ENCODE assay signal across 24 mouse cellular contexts in the genomic region with DNA sequence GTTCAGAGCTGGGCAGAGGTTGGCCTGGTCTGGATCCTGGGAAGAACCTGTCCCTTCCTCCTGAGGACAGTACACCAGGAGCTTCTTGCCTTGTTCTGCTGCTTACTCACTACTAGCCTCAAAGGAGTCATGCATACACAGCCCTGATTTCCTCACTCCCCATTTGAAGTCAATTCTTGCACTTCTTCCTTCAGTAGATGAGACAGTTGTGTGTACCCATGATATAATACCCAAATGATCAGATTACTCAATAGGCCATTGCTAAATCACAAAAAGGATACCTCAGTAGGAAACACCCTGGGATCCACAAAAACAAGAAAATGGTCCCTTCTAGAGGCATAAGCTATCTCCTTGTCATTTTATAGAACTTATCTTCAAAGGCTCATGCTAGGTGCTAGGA. TPM values are rescaled to one million over a fixed set of nuclear protein-coding genes. Genes with fewer than 3 reads are reported as not detected.
DNase-seq lines count a peak whose midpoint lies in the region; ATAC-seq and TF ChIP-seq lines count a peak whose summit lies in the region.
"Had no signal": no experiment of that assay in that cellular context is flagged by ENCODE, and none has a peak within 500 bp of the region (broad histone marks: within the 10 kb centered on the region; RNA-seq: fewer than 3 reads in every experiment).

No protein-coding gene starts in this region.

- ATAC-seq in liver, postnatal 0 days: no peak
- no peak for ATAC-seq in liver, embryonic 11.5 days (replicated peaks; ENCODE audit: low FRiP score)
- peak; percentile 7; the same call in 1 of the 2 replicates for ATAC-seq in megakaryocyte progenitor cell, adult 5-6 weeks (replicated peaks; ENCODE audit: poor library complexity)
- ATAC-seq: forebrain, embryonic 14.5 days; forebrain, postnatal 0 days; hindbrain, embryonic 16.5 days; intestine, embryonic 15.5 days; Patski had no signal

- no peaks in the 10 kb centered on the region for H3K27me3 ChIP-seq in liver, postnatal 0 days (ENCODE audit: insufficient read depth, low read length)
- H3K27me3 ChIP-seq in liver, embryonic 11.5 days (replicated peaks; ENCODE audit: control insufficient read depth, insufficient read depth, low read length): no peaks in the 10 kb centered on the region
- H3K27me3 ChIP-seq: embryonic facial prominence, embryonic 12.5 days; embryonic facial prominence, embryonic 15.5 days; hindbrain, embryonic 13.5 days; intestine, embryonic 15.5 days; Patski had no signal

- no peak for TF ChIP-seq EP300 in liver, postnatal 0 days (IDR thresholded peaks at IDR 0.05; ENCODE audit: low read depth)

- no peak for TF ChIP-seq CTCF in liver, postnatal 0 days (IDR thresholded peaks at IDR 0.05; ENCODE audit: low read depth)

- H3K36me3 ChIP-seq in liver, postnatal 0 days (replicated peaks; ENCODE audit: insufficient read depth, low read length): no peaks in the 10 kb centered on the region
- H3K36me3 ChIP-seq in liver, embryonic 11.5 days (ENCODE audit: control insufficient read depth, insufficient read depth, low read length): no peaks in the 10 kb centered on the region
- H3K36me3 ChIP-seq: embryonic facial prominence, embryonic 12.5 days; embryonic facial prominence, embryonic 15.5 days; G1E; hindbrain, embryonic 10.5 days; hindbrain, embryonic 13.5 days; intestine, embryonic 15.5 days had no signal

- DNase-seq in adrenal gland, adult 2 months: peak; percentile 54
- no peak for DNase-seq in adrenal gland, postnatal 4 days (ENCODE audit: low spot score in 2 of 2)
- no peak for DNase-seq in liver, postnatal 0 days
- no peak for DNase-seq in liver, embryonic 11.5 days (ENCODE audit: low spot score)
- no peak for DNase-seq in embryo, embryonic 10.5 days (ENCODE audit: low spot score)
- DNase-seq: adrenal gland, postnatal 14 days; B cell, adult 2 months; cerebellum, adult 18-20 months; cerebellum, adult 9-10 months; cerebellum, postnatal 14 days; forebrain, postnatal 0 days; gastrocnemius, postnatal 25 days; heart, postnatal 36 days had no signal

- peaks cover 27% of the 10 kb centered on the region for H3K4me1 ChIP-seq in liver, postnatal 0 days (ENCODE audit: insufficient read depth)
- H3K4me1 ChIP-seq in liver, embryonic 11.5 days (replicated peaks; ENCODE audit: control insufficient read depth, insufficient read depth, low read length): peaks cover 9% of the 10 kb centered on the region

- H3K4me2 ChIP-seq in liver, postnatal 0 days (ENCODE audit: low read depth, low read length): no peak overlapping the region
- no peak overlapping the region for H3K4me2 ChIP-seq in liver, embryonic 11.5 days
- H3K4me2 ChIP-seq: embryonic facial prominence, embryonic 12.5 days; embryonic facial prominence, embryonic 15.5 days; heart, embryonic 11.5 days; hindbrain, embryonic 13.5 days; intestine, embryonic 15.5 days had no signal

- no peak overlapping the region for H3K4me3 ChIP-seq in liver, postnatal 0 days (ENCODE audit: low read depth, low read length)
- no peak overlapping the region for H3K4me3 ChIP-seq in liver, embryonic 11.5 days (ENCODE audit: low read depth, low read length)
- H3K4me3 ChIP-seq: embryonic facial prominence, embryonic 12.5 days; embryonic facial prominence, embryonic 15.5 days; hindbrain, embryonic 10.5 days; hindbrain, embryonic 13.5 days; intestine, embryonic 15.5 days had no signal

- H3K27ac ChIP-seq in liver, postnatal 0 days (ENCODE audit: low read depth): peak overlapping the region; percentile 81
- H3K27ac ChIP-seq in liver, embryonic 11.5 days (ENCODE audit: low read depth, low read length): no peak overlapping the region
- H3K27ac ChIP-seq: embryonic facial prominence, embryonic 12.5 days; embryonic facial prominence, embryonic 15.5 days; hindbrain, embryonic 10.5 days; hindbrain, embryonic 13.5 days; intestine, embryonic 15.5 days had no signal

- H3K9ac ChIP-seq in liver, postnatal 0 days (replicated peaks): no peak overlapping the region
- no peak overlapping the region for H3K9ac ChIP-seq in liver, embryonic 11.5 days (ENCODE audit: low read depth, low read length)
- H3K9ac ChIP-seq: embryonic facial prominence, embryonic 12.5 days; embryonic facial prominence, embryonic 15.5 days; forebrain, postnatal 0 days; hindbrain, embryonic 13.5 days; intestine, embryonic 15.5 days had no signal

- H3K9me3 ChIP-seq in liver, postnatal 0 days (ENCODE audit: low read length): no peaks in the 10 kb centered on the region
- no peaks in the 10 kb centered on the region for H3K9me3 ChIP-seq in liver, embryonic 11.5 days (ENCODE audit: control insufficient read depth, low read length)
- H3K9me3 ChIP-seq: embryonic facial prominence, embryonic 12.5 days; embryonic facial prominence, embryonic 15.5 days; G1E; hindbrain, embryonic 10.5 days; hindbrain, embryonic 13.5 days; intestine, embryonic 15.5 days had no signal

RNA-seq across cellular contexts. Expression of a gene that starts 3.2 kb away (rescaled TPM):
- total RNA-seq in adrenal gland, adult 2 months (2021): 100 to 1,000 TPM; 176 to 197 TPM
- polyA plus RNA-seq in adrenal gland, adult 2 months (2012; rRNA removed): 29.7 and 61.1 TPM in 2 replicates
- 100 to 1,000 TPM; 183 to 197 TPM for total RNA-seq in adrenal gland, postnatal 4 days (2021)
- 39.5 and 42.3 TPM in 2 replicates for polyA plus RNA-seq in liver, postnatal 0 days (2015; fragmentation: Nextera tagmentation; extraction: Ambion mirVana)
- polyA plus RNA-seq in liver, embryonic 11.5 days (2014; fragmentation: Nextera tagmentation; extraction: Ambion mirVana): 56.9 and 63.2 TPM in 2 replicates
- 199 and 210 TPM in 2 replicates for total RNA-seq in megakaryocyte progenitor cell, adult 5-6 weeks (2015)
- 128 and 138 TPM in 2 replicates for total RNA-seq in megakaryocyte progenitor cell, adult 5-6 weeks (2017)

RNA-seq across cellular contexts. Expression of a gene that starts 52.3 kb away (rescaled TPM):
- total RNA-seq in adrenal gland, adult 2 months (2021): 100 to 1,000 TPM; 182 to 188 TPM
- polyA plus RNA-seq in adrenal gland, adult 2 months (2012; rRNA removed): 5.1 TPM in 2 replicates
- total RNA-seq in adrenal gland, postnatal 4 days (2021): 100 to 1,000 TPM; 158 to 179 TPM
- polyA plus RNA-seq in liver, postnatal 0 days (2015; fragmentation: Nextera tagmentation; extraction: Ambion mirVana): 132 and 146 TPM in 2 replicates
- polyA plus RNA-seq in liver, embryonic 11.5 days (2014; fragmentation: Nextera tagmentation; extraction: Ambion mirVana): 314 and 321 TPM in 2 replicates
- 111 and 120 TPM in 2 replicates for total RNA-seq in megakaryocyte progenitor cell, adult 5-6 weeks (2015)
- 49.4 and 79.7 TPM in 2 replicates for total RNA-seq in megakaryocyte progenitor cell, adult 5-6 weeks (2017)

RNA-seq across cellular contexts. Expression of a gene that starts 52.5 kb away (rescaled TPM):
- total RNA-seq in adrenal gland, adult 2 months (2021): 10 to 100 TPM; 15.3 to 28.5 TPM
- polyA plus RNA-seq in adrenal gland, adult 2 months (2012; rRNA removed): 11.3 and 13.3 TPM in 2 replicates
- total RNA-seq in adrenal gland, postnatal 4 days (2021): 10 to 100 TPM; 30.2 to 33.2 TPM
- 10.1 and 13.1 TPM in 2 replicates for polyA plus RNA-seq in liver, postnatal 0 days (2015; fragmentation: Nextera tagmentation; extraction: Ambion mirVana)
- polyA plus RNA-seq in liver, embryonic 11.5 days (2014; fragmentation: Nextera tagmentation; extraction: Ambion mirVana): 56.5 and 64.9 TPM in 2 replicates
- total RNA-seq in megakaryocyte progenitor cell, adult 5-6 weeks (2015): 39.7 and 47.1 TPM in 2 replicates
- total RNA-seq in megakaryocyte progenitor cell, adult 5-6 weeks (2017): 57.2 and 82.5 TPM in 2 replicates
